Mouse (Mus musculus): Measurements from ENCODE around the gene Kcnj4.

The Kcnj4 gene

GRCm38 (mm10) chr15:79504707-79505452, at the start of gene Kcnj4:
Kcnj4 (minus strand) TSS chr15:79505241.
- DNase-seq (ENCODE audit: low read depth, low spot score) = no peak

GRCm38 (mm10) chr15:79552566-79552965, 47.5 kb upstream of the Kcnj4 start:
- DNase-seq (ENCODE audit: low read depth, low spot score) = no peak

- no peak for DNase-seq (ENCODE audit: low read depth, low spot score)
Measured at GRCm38 (mm10) chr15:79548226-79548625, 43.2 kb upstream of the Kcnj4 start.

DNA sequence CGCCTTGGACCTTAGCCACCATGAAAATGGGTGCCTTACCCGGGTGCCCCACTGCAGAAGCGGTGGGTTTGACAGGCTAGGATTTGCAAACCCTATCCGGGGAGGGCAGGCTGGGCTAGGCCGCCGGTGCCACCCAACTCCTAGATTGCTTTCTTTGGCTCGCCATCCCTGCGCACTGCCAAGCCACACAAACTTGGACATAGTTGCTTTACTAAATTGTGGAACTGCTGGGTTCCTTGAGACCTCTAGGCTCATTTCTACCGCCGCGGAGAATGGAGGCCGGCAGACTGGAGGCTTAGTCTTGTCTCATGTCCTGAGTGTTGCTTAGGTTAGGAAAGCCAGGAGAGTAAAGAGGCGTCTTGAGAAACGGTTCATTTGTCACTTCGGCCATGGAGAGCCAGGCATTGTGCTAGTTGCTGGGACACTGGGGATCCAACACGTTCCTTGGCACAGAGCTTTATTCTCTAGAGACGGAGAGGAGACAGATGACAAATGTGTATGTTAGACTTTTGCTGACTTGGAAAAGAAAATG, 42.3 kb upstream of the Kcnj4 start:
- no peak for DNase-seq (ENCODE audit: low read depth, low spot score)

GRCm38 (mm10) chr15:79546410-79547288, 41.6 kb upstream of the Kcnj4 start, which contains the start of gene Ddx17:
Ddx17 (minus strand) TSS chr15:79546741.
- peak; percentile 93 for DNase-seq (ENCODE audit: low read depth, low spot score)

DNA sequence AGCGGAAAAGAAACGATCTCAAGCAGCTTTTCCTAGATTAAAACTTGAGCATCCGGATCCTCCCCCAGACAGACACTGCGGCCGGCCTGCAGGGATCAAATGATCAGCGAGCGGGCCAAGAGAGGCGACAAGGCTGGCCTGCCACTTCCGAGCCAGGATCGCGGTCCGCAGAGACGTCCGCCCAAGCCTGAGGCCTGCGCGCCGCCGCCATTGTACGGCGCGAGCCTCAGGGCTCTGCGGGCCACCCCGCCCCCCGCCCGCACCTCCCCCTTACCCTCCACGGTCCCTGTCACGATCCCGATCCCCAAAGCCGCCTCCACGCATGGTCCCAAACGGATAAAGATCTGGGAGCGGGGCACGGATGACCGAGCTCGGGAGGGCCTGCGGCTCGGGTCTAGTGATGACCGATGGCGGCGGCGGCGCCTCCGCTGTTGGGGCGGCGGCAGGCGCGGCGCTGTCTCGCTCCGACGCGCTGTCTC, 40.9 kb upstream of the Kcnj4 start:
- peak; percentile 14 for DNase-seq (ENCODE audit: low read depth, low spot score)

GRCm38 (mm10) chr15:79545496-79545895, 40.5 kb upstream of the Kcnj4 start:
- DNase-seq (ENCODE audit: low read depth, low spot score) = no peak

DNA sequence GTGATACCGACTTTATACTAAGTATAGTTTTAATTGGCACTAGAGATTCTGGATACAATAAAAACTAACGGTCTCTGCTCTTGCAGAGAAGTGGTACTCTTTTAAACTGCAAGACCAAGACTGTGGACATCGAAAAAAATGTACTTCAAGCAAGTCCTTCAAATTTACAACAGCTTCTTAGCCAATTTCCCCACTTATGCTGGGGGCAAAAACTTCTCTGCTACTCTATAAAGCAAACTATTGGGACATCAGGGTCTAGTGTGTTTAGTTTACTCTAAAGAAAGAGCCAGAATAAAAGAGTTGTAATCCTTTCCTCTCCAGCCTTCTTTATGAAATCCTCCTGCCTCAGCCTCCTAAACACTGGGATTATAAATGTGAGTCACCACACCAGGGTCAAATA, 38.9 kb upstream of the Kcnj4 start:
- DNase-seq (ENCODE audit: low read depth, low spot score) = no peak

GRCm38 (mm10) chr15:79533796-79534195, 28.8 kb upstream of the Kcnj4 start:
- no peak for DNase-seq (ENCODE audit: low read depth, low spot score)

GRCm38 (mm10) chr15:79529935-79530334, 24.9 kb upstream of the Kcnj4 start:
- no peak for DNase-seq (ENCODE audit: low read depth, low spot score)

DNA sequence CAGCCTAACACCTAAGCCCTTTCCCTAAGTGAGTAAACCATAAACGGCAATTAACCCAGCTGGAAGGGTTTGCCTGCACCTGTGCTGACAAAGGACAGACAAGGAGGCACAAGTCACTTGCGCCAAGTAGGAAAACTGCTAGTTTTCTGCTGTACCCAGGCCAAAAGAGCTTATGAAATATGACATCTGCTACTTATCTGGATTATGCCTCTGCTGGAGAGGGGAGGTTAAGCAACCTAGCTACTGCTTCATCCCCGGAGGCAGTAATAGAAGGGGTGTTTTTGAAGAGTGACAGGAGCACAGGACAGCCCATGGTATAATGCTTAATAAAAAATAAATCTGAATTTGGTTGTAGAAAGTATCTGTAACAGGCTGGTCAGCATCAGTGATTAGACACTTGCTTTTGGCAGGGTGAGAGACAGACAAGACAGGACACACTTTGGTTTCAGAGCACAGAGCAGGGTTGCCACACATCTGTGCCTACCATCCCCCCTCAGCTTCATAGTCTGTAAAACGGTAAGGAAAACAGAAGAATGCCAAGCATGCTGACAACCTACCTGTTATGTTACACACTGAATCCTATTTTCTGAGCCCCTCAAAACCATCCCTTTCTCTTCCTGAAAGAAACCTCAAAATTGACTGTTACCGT, 23.1 kb upstream of the Kcnj4 start:
- no peak for DNase-seq (ENCODE audit: low read depth, low spot score)

GRCm38 (mm10) chr15:79527192-79527591, 22.2 kb upstream of the Kcnj4 start:
- no peak for DNase-seq (ENCODE audit: low read depth, low spot score)

DNA sequence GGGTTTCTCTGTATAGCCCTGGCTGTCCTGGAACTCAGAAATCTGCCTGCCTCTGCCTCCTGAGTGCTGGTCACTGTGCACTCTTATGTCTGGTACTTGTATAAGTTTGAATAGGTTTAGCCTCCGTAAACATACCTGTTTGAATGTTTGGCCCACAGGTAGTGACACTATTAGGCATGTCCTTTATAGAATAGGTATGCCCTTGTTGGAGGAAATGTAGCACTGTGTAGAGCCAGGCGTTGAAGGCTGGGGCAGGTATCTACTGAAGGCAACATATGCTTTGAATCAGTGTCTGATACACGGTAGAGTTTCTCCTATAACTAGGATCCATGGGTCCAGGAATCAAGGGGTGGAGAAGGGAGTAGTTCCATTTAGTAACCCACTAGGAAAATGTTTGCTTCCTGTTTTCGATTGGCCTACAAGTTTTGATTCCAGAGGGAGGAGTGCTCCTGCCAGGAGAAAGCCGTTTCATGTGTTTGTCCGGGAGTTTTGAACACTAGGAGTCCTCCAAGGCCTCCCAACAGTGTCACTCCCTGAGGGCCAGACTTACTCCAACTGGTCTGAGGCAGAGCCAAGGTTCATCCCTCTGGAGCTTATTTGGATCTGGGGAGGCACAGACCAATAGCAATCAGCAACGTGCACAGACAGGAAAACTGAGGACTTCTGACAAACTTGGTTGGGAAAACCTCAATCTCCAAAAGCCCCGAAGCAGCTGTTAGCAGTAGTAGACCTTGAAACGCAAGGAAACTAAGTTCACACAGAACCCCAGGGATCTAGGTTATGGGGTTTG, 21.1 kb upstream of the Kcnj4 start:
- no peak for DNase-seq (ENCODE audit: low read depth, low spot score)

DNA sequence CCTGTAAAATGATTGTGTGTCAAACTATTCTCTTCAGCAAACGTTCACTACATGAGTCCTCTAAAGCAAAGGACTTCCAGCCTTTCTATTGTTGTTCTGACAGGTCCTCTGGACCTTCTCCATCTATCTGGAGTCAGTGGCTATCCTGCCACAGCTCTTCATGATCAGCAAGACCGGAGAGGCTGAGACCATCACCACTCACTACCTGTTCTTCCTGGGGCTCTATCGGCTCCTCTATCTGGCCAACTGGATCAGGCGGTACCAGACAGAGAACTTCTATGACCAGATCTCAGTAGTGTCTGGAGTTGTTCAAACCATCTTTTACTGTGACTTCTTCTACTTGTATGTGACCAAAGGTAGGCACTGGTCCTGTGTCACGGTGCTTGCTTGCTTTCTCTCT, 20.5 kb upstream of the Kcnj4 start:
- no peak for DNase-seq (ENCODE audit: low read depth, low spot score)

GRCm38 (mm10) chr15:79519400-79520220, 14.6 kb upstream of the Kcnj4 start:
- no peak for DNase-seq (ENCODE audit: low read depth, low spot score)

- no peak for DNase-seq (ENCODE audit: low read depth, low spot score)
Measured at GRCm38 (mm10) chr15:79518571-79518970, 13.5 kb upstream of the Kcnj4 start.

DNA sequence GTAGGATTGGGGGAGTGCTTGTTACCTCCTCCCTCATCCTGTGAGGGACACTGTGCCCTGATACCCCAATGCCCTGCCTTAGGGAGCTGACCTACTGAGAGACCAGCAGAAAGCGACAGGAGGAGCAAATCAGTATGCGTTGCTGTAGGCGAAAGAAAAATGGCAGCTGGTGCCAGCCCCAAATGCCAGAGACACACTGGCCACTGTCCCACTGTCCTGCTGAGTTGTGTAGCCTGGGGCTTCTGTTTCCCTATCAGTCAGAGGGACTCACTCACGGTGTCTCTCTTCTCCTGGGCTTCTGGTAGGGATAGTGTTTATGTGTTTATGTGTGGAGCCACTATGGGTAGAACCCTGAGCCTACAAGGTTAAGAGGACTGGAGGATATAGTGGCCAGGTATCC, 12.7 kb upstream of the Kcnj4 start:
- DNase-seq (ENCODE audit: low read depth, low spot score) = no peak

GRCm38 (mm10) chr15:79516171-79517096, 11.4 kb upstream of the Kcnj4 start, which contains the start of gene Kdelr3:
Kdelr3 (plus strand) TSS chr15:79516411.
- DNase-seq (ENCODE audit: low read depth, low spot score) = no peak

DNA sequence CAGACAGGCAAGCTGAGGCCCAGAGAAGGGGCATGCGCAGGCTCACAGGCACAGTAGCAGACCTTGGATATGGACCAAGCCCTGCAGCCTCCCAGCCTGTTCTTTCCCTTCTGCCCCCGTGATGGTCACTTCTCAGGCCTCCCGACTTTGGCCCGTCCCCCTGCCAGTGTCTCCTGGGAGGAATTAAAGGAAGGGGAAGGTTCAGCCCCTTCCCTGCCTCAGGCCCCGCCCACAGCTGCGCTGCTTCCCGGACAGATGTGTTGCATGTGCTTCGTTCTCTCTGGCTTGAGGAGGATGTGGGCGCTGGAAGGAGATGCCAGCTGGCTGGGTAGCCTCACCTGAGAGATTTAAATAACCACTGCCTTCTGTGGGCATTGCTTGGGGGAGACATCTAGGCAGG, 8.9 kb upstream of the Kcnj4 start:
- DNase-seq (ENCODE audit: low read depth, low spot score) = no peak

Data from WW6 (cell line).